In genomic region chr1:177442196-177442808, GRCm38 (mm10) we compare ENCODE assay signal across 8 mouse cellular contexts. TPM values are rescaled to one million over a fixed set of nuclear protein-coding genes. Genes with fewer than 3 reads are reported as not detected.
DNase-seq lines count a peak whose midpoint lies in the region; ATAC-seq and TF ChIP-seq lines count a peak whose summit lies in the region.

TSS of gene Zbtb18 (plus strand) at chr1:177442351.

- no peaks in the 10 kb centered on the region for H3K9me3 ChIP-seq in lung, embryonic 14.5 days (ENCODE audit: low read depth, low read length)
- no peaks in the 10 kb centered on the region for H3K9me3 ChIP-seq in megakaryocyte, embryonic 14.5 days
- H3K9me3 ChIP-seq in stomach, embryonic 16.5 days (replicated peaks; ENCODE audit: control insufficient read depth, low read length) = no peaks in the 10 kb centered on the region

- peak within 1 kb of the TSS; percentile 86 for H3K9ac ChIP-seq in lung, embryonic 14.5 days
- H3K9ac ChIP-seq in stomach, embryonic 16.5 days (ENCODE audit: low read length) = peak within 1 kb of the TSS; percentile 94

- peak within 1 kb of the TSS; percentile 92 for H3K4me2 ChIP-seq in lung, embryonic 14.5 days
- peak within 1 kb of the TSS; percentile 77 for H3K4me2 ChIP-seq in stomach, embryonic 16.5 days (ENCODE audit: low read depth, low read length)

- DNase-seq in lung, embryonic 14.5 days = no peak
- no peak for DNase-seq in lung, adult 18-20 months
- no peak for DNase-seq in adrenal gland, postnatal 14 days
- peak; percentile 73 for DNase-seq in gastrocnemius, adult 2 months
- DNase-seq in induced T-regulatory cell, adult 2 months (ENCODE audit: low read depth) = peak; percentile 50
- DNase-seq in right cerebral cortex, postnatal 25 days = no peak

- H3K4me1 ChIP-seq in lung, embryonic 14.5 days (ENCODE audit: insufficient read depth) = peaks cover 9% of the 10 kb centered on the region
- H3K4me1 ChIP-seq in megakaryocyte, embryonic 14.5 days = peaks cover 24% of the 10 kb centered on the region
- H3K4me1 ChIP-seq in stomach, embryonic 16.5 days (ENCODE audit: control insufficient read depth, insufficient read depth, low read length) = peaks cover 12% of the 10 kb centered on the region

- WGBS in lung, embryonic 14.5 days = under 1% methylated on average over 47 of the region's 106 CpGs
- 0% methylated on average over 26 of the region's 106 CpGs for WGBS in stomach, embryonic 16.5 days

- TF ChIP-seq CTCF in lung, embryonic 14.5 days (IDR thresholded peaks at IDR 0.05; ENCODE audit: low read depth) = no peak
- no peak for TF ChIP-seq CTCF in gastrocnemius, adult 2 months (IDR thresholded peaks at IDR 0.05)

- peak within 1 kb of the TSS; percentile 97 for H3K27ac ChIP-seq in lung, embryonic 14.5 days (ENCODE audit: low read depth)
- peak within 1 kb of the TSS; percentile 99 for H3K27ac ChIP-seq in gastrocnemius, adult 2 months
- H3K27ac ChIP-seq in stomach, embryonic 16.5 days (ENCODE audit: low read length) = peak within 1 kb of the TSS; percentile 99

- ATAC-seq in lung, embryonic 14.5 days (ENCODE audit: insufficient read depth) = peak; percentile 35
- peak; percentile 2; the same call in 1 of the 2 replicates for ATAC-seq in stomach, embryonic 16.5 days (ENCODE audit: insufficient read depth, low FRiP score)

- intact Hi-C loops in gastrocnemius, adult 2 months (cut with DNase I) = loop anchor here (2.0 to 10.0 kb wide), 6 partner anchors 185 to 1748 kb away; partner anchors contain the start of genes Adss, Akt3, Catspere2 and Chml

- peak within 1 kb of the TSS; percentile 74 for H3K4me3 ChIP-seq in lung, embryonic 14.5 days (ENCODE audit: low read depth, low read length)
- peak within 1 kb of the TSS; percentile 86 for H3K4me3 ChIP-seq in gastrocnemius, adult 2 months
- H3K4me3 ChIP-seq in megakaryocyte, embryonic 14.5 days (replicated peaks) = peak within 1 kb of the TSS; percentile 96
- peak within 1 kb of the TSS; percentile 84 for H3K4me3 ChIP-seq in stomach, embryonic 16.5 days (replicated peaks; ENCODE audit: low read length)

- peaks cover 4% of the 10 kb centered on the region for H3K36me3 ChIP-seq in lung, embryonic 14.5 days (ENCODE audit: insufficient read depth)
- H3K36me3 ChIP-seq in megakaryocyte, embryonic 14.5 days (replicated peaks; ENCODE audit: low read length) = peaks cover 5% of the 10 kb centered on the region
- no peaks in the 10 kb centered on the region for H3K36me3 ChIP-seq in stomach, embryonic 16.5 days (ENCODE audit: control insufficient read depth, insufficient read depth, low read length)

- no peaks in the 10 kb centered on the region for H3K27me3 ChIP-seq in lung, embryonic 14.5 days (ENCODE audit: insufficient read depth, low read length)
- no peaks in the 10 kb centered on the region for H3K27me3 ChIP-seq in megakaryocyte, embryonic 14.5 days (replicated peaks)
- no peaks in the 10 kb centered on the region for H3K27me3 ChIP-seq in stomach, embryonic 16.5 days (ENCODE audit: control insufficient read depth, insufficient read depth, low read length)

RNA-seq across cellular contexts. Expression of gene Zbtb18, which starts in this region (rescaled TPM):
- polyA plus RNA-seq in lung, embryonic 14.5 days (2014; fragmentation: Nextera tagmentation; extraction: Ambion mirVana) = 2.1 and 3.0 TPM in 2 replicates
- total RNA-seq in adrenal gland, postnatal 14 days (2021) = 31.0 and 33.8 TPM in 2 replicates
- 100 to 1,000 TPM in 1 of 2 experiments, 10 to 100 TPM in 1; 97.8 to 110 TPM for total RNA-seq in gastrocnemius, adult 2 months (2021)
- 1.2 and 3.1 TPM in 2 replicates for polyA plus RNA-seq in megakaryocyte, embryonic 14.5 days (2012; ENCODE audit: insufficient read depth, low replicate concordance)
- 1.6 and 2.0 TPM in 2 replicates for polyA plus RNA-seq in stomach, embryonic 16.5 days (2015; fragmentation: Nextera tagmentation; extraction: Ambion mirVana)

Comparison
In these comparisons a context has a peak if more than half of its experiments do, and no peak if none do; other contexts are left out.
1. DNase-seq: peak in gastrocnemius, adult 2 months (single experiment) and induced T-regulatory cell, adult 2 months (single experiment); none in lung, embryonic 14.5 days (single experiment), lung, adult 18-20 months (0 of 2), adrenal gland, postnatal 14 days (single experiment) and right cerebral cortex, postnatal 25 days (single experiment).
2. Peak in every context shown above with its lines, with median percentiles within 50 percentile points of each other: H3K27ac ChIP-seq and H3K4me3 ChIP-seq.